Mouse (Mus musculus) spleen, adult 2 months (tissue): ENCODE results near the gene Wdr92. TPM values are rescaled to one million over a fixed set of nuclear protein-coding genes. Genes with fewer than 3 reads are reported as not detected.

Experiments used
- DNase-seq, 2 experiments: peaks; one replicate each; pipeline versions ENCODE4 v3.0.0 to v3.0.0-alpha.2; 2012 to 2021; ENCODE audit warnings: low spot score in 2 of 2, low read depth in 1 of 2
- H3K27ac ChIP-seq: fragments of 200-500 bp; 2 replicates; pipeline ENCODE4 v1.5.1; 2012; ENCODE audit warnings: low read length, inconsistent platforms; ENCODE audit not compliant: insufficient read depth
- H3K27me3 ChIP-seq: fragments of 200-500 bp; 2 replicates; pipeline ENCODE4 v1.6.1; 2012; ENCODE audit warnings: mild to moderate bottlenecking, moderate library complexity, low read length, inconsistent platforms; ENCODE audit not compliant: control insufficient read depth, insufficient read depth
- H3K36me3 ChIP-seq: fragments of 200-500 bp; 2 replicates; pipeline ENCODE4 v1.6.1; 2012; ENCODE audit warnings: mild to moderate bottlenecking, low read length, inconsistent platforms; ENCODE audit not compliant: control insufficient read depth, insufficient read depth
- H3K4me1 ChIP-seq: fragments of 200-500 bp; 2 replicates; pipeline ENCODE4 v1.6.1; 2011; ENCODE audit warnings: inconsistent platforms; ENCODE audit not compliant: control insufficient read depth, insufficient read depth, insufficient read length
- H3K4me3 ChIP-seq: fragments of 200-500 bp; 2 replicates; pipeline ENCODE4 v1.5.1; 2011; ENCODE audit warnings: mild to moderate bottlenecking, inconsistent platforms; ENCODE audit not compliant: insufficient read depth, insufficient read length; ENCODE audit errors: extremely low read depth
- CTCF ChIP-seq: fragments of 200-500 bp; IDR thresholded peaks from 2 replicates; pipeline ENCODE4 v1.5.1; 2011; ENCODE audit warnings: mild to moderate bottlenecking, inconsistent platforms; ENCODE audit not compliant: insufficient read depth, insufficient read length, insufficient replicate concordance; ENCODE audit errors: extremely low read depth
- POLR2A ChIP-seq: fragments of 200-500 bp; IDR thresholded peaks from 2 replicates; pipeline ENCODE4 v1.6.1; 2011; ENCODE audit warnings: low read depth, low read length, inconsistent platforms
- WGBS: fragments of 180-500 bp; shearing (Covaris S2); methylation state at CpG from one replicate; pipeline ENCODE4 v1.1.7; 2018; 5-methylcytosine and 5-hydroxymethylcytosine counted together
- polyA plus RNA-seq: library from polyadenylated mRNA; depleted of rRNA; stranded (reverse); fragments of >200 nt; gene quantifications from 2 replicates; pipeline ENCODE4 v1.2.3, GENCODE M21; 2012; rRNA removed

The Wdr92 gene
- polyA plus RNA-seq, 1 experiment, result 4.5 TPM

DNA sequence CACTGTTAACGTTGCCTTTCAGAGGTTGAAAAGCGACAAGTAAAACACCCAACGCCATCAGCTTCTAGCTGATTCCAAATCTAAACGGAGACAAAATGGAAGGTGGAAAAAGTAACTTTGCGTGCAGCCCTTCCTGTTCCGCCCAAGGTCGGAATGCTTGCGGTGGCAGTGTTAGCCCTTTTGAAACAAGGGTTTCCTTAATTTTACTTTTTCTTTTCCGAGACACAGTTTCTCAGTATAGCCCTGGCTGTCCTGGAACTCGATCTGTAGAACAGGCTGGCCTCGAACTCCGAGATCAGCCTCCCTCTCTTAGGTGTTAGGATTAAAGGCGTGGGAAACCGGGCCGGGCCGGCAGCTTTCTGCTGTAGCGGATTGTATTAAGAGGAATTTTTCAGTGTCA is 76.0 kb downstream of the Wdr92 start:
- DNase-seq, result peak; percentile 15 to 32
- H3K4me3 ChIP-seq, result peak overlapping the region; percentile 93
- H3K27me3 ChIP-seq, result no peaks in the 10 kb centered on the region
- H3K36me3 ChIP-seq, result no peaks in the 10 kb centered on the region
- 2% methylated on average over 17 of the region's 17 CpGs for WGBS
- peaks cover 3% of the 10 kb centered on the region for H3K4me1 ChIP-seq
- TF ChIP-seq CTCF, result no peak
- no peak for TF ChIP-seq POLR2A
- peak overlapping the region; percentile 86 for H3K27ac ChIP-seq

DNA sequence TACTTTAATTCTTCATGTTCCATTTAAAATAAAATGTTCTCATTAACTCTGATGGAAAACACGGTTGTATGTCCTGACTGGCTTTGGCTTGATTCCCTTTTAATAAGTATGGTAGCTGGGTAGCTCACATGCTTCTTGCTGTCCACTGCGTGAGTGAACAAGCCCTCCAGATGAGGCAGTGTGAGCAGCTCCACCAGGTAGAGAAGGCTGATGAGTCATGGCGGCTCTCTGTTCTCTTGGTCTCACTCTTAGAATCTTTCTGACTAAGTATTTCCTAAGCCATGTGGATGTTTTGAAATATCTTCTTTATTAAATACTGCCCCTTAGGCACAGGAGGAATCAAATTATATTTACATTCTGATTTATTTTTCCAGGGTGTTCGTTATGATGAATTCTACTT is 85.3 kb downstream of the Wdr92 start:
- Histone ChIP-seq H3K27me3 (no peaks in the 10 kb centered on the region), H3K4me3 (no peak overlapping the region), H3K27ac (no peak overlapping the region), H3K4me1 (no peaks in the 10 kb centered on the region), H3K36me3 (peaks cover 7% of the 10 kb centered on the region)
- 93% methylated on average over 4 of the region's 4 CpGs for WGBS
- no peak for TF ChIP-seq POLR2A
- no peak for DNase-seq

- Histone ChIP-seq H3K4me1 (no peaks in the 10 kb centered on the region), H3K4me3 (no peak overlapping the region), H3K27me3 (no peaks in the 10 kb centered on the region), H3K27ac (no peak overlapping the region), H3K36me3 (peaks cover 7% of the 10 kb centered on the region)
- no peak for DNase-seq
- TF ChIP-seq CTCF, result no peak
- no peak for TF ChIP-seq POLR2A
- 95% methylated on average over 1 of the region's 1 CpGs for WGBS
These were observed 86.9 kb downstream of the Wdr92 start for GRCm38 (mm10) chr11:17268801-17269200.

- no peak overlapping the region for H3K4me3 ChIP-seq
- H3K4me1 ChIP-seq, result no peaks in the 10 kb centered on the region
- H3K36me3 ChIP-seq, result no peaks in the 10 kb centered on the region
- DNase-seq, result peak in 1 of 2 experiments; percentile 6
- 16% methylated on average over 9 of the region's 9 CpGs for WGBS
- TF ChIP-seq POLR2A (no peak), CTCF (peak; percentile 68; the same call in 1 of the 2 replicates)
- no peaks in the 10 kb centered on the region for H3K27me3 ChIP-seq
- H3K27ac ChIP-seq, result no peak overlapping the region
These were observed 98.1 kb downstream of the Wdr92 start for GRCm38 (mm10) chr11:17279959-17280358.

Other genes starting within 250 kb of the Wdr92 start
- gene Fbxo48, start 230.7 kb upstream of the Wdr92 start, polyA plus RNA-seq, result 0.94 and 1.2 TPM in 2 replicates
- gene Cnrip1, start 130.5 kb upstream of the Wdr92 start, polyA plus RNA-seq, result 10.2 and 12.4 TPM in 2 replicates
- 10.2 and 11.2 TPM in 2 replicates for gene Plek, start 129.7 kb upstream of the Wdr92 start, polyA plus RNA-seq
- 25.6 and 29.7 TPM in 2 replicates for gene Ppp3r1, start 22.8 kb upstream of the Wdr92 start, polyA plus RNA-seq
- 1.7 and 1.8 TPM in 2 replicates for gene Pno1, start 29.5 kb downstream of the Wdr92 start, polyA plus RNA-seq
- gene C1d, start 75.5 kb downstream of the Wdr92 start, polyA plus RNA-seq, result 4.5 and 7.4 TPM in 2 replicates